Mouse (Mus musculus) heart, embryonic 13.5 days (tissue): Measurements from ENCODE around the gene Orai1. TPM values are rescaled to one million over a fixed set of nuclear protein-coding genes. Genes with fewer than 3 reads are reported as not detected.
"Not testable (repeated sequence)": the region's sequence is repeated elsewhere in the genome, so short reads cannot be mapped to it uniquely, and the experiment has no call there.

Source experiments
- ATAC-seq: fragments of 200-750 bp; cut with Nextera tagmentation; 2 replicates; pipeline ENCODE4 v1.8.0; 2017; ENCODE audit warnings: moderate TSS enrichment; ENCODE audit not compliant: insufficient number of reproducible peaks, low FRiP score, low TSS enrichment; ENCODE audit errors: extremely low read depth
- H3K27ac ChIP-seq: fragments of 300-500 bp; sonication (generic); replicated peaks from 2 replicates; pipeline ENCODE4 v1.5.1; 2015; ENCODE audit warnings: moderate library complexity, mild to moderate bottlenecking, inconsistent platforms
- H3K27me3 ChIP-seq: fragments of 300-500 bp; sonication (generic); replicated peaks from 2 replicates; pipeline ENCODE4 v1.6.1; 2015; ENCODE audit warnings: mild to moderate bottlenecking, inconsistent platforms
- H3K36me3 ChIP-seq: fragments of 300-500 bp; sonication (generic); 2 replicates; pipeline ENCODE4 v1.6.1; 2015; ENCODE audit warnings: mild to moderate bottlenecking, inconsistent platforms
- H3K4me1 ChIP-seq: fragments of 300-500 bp; sonication (generic); 2 replicates; pipeline ENCODE4 v1.6.1; 2015; ENCODE audit warnings: inconsistent platforms
- H3K4me2 ChIP-seq: fragments of 300-500 bp; sonication (generic); 2 replicates; pipeline ENCODE4 v1.6.1; 2015; ENCODE audit warnings: inconsistent platforms, mild to moderate bottlenecking, moderate library complexity
- H3K4me3 ChIP-seq: fragments of 300-500 bp; sonication (generic); 2 replicates; pipeline ENCODE4 v1.5.1; 2015; ENCODE audit warnings: moderate library complexity, mild to moderate bottlenecking, inconsistent platforms
- H3K9ac ChIP-seq: fragments of 300-500 bp; sonication (generic); 2 replicates; pipeline ENCODE4 v1.6.1; 2015; ENCODE audit warnings: inconsistent platforms, mild to moderate bottlenecking, moderate library complexity
- H3K9me3 ChIP-seq: fragments of 300-500 bp; sonication (generic); 2 replicates; pipeline ENCODE4 v1.6.1; 2016; ENCODE audit warnings: inconsistent platforms
- WGBS: fragments of 180-500 bp; shearing (Covaris S2); methylation state at CpG from one replicate; pipeline ENCODE4 v1.1.7; 2015; ENCODE audit warnings: mixed read lengths; 5-methylcytosine and 5-hydroxymethylcytosine counted together
- polyA plus RNA-seq: library from polyadenylated mRNA; unstranded; fragments of >200 nt; fragmentation: Nextera tagmentation; extraction: Ambion mirVana; gene quantifications from 2 replicates; pipeline ENCODE4 v1.2.1, GENCODE M21; 2015

The Orai1 gene
- polyA plus RNA-seq, result 19.1 TPM in 2 replicates

GRCm38 (mm10) chr5:123014753-123015701 lies at the start of gene Orai1:
Gene Orai1 (plus strand): TSS chr5:123015074.
- Histone ChIP-seq H3K9ac (peak within 1 kb of the TSS; percentile 88), H3K4me1 (peaks cover 59% of the 10 kb centered on the region)
- under 1% methylated on average over 106 of the region's 106 CpGs for WGBS

DNA sequence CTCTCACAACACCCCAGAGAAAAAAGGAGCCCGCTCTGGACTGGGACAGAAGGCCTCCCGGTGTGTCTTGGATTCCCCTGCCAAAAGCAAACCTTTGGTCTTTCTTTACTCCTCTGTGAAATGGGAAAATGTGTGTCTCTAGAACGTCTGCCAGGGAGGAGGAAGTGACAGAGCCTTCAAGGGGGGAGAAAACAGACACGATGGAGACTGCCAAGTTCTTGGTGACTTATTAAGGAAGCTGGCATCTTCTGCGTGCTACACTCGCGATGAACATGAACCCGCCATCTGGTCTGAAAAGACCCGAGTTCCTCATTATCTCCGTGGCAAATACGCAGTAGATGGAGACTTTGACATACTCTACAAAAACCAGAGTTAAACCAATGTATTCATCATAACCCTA lies 49.4 kb upstream of the Orai1 start:
- Histone ChIP-seq H3K4me3 (no peak overlapping the region), H3K27me3 (no peaks in the 10 kb centered on the region), H3K4me2 (no peak overlapping the region), H3K9me3 (no peaks in the 10 kb centered on the region), H3K9ac (no peak overlapping the region), H3K4me1 (peaks cover 4% of the 10 kb centered on the region; the same call in 1 of the 2 replicates), H3K36me3 (peaks cover 11% of the 10 kb centered on the region; the same call in 1 of the 2 replicates), H3K27ac (no peak overlapping the region)
- ATAC-seq, result no peak
- 85% methylated on average over 11 of the region's 11 CpGs for WGBS

More at GRCm38 (mm10) chr5:123014753-123015701, at the start of gene Orai1:
- H3K9me3 ChIP-seq, result no peaks in the 10 kb centered on the region
- H3K36me3 ChIP-seq, result 0 out of 2 replicates have a peak, but pooled peaks cover 15% of the 10 kb centered on the region
- H3K4me3 ChIP-seq, result peak within 1 kb of the TSS; percentile 75
- peak within 1 kb of the TSS; percentile 76 for H3K4me2 ChIP-seq
- peak; percentile 90 for ATAC-seq
- H3K27me3 ChIP-seq, result no peaks in the 10 kb centered on the region
- H3K27ac ChIP-seq, result peak within 1 kb of the TSS; percentile 95

DNA sequence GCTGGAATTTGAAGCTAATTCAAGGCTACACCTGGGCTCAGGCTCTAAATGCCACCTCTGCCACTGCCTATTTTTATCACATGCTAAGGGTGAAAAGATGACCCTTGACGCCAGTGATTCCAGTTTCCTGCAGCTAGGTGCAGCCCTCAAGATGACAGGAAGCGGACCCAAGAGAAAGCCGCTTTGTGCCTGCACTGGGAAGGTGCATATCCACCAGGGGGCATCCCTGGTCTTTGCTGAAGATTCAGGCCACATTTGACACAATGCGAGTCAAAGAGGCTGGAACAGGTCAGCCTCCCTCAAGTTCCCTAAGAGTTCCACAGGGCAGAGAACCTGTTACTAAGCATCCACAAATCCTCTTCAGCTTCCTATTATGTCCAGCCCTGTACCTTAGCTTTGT lies 46.6 kb upstream of the Orai1 start:
- WGBS, result 18% methylated on average over 4 of the region's 4 CpGs
- no peak for ATAC-seq

GRCm38 (mm10) chr5:122970056-122970455 lies 44.8 kb upstream of the Orai1 start:
- no peak overlapping the region for H3K4me2 ChIP-seq
- no peaks in the 10 kb centered on the region for H3K9me3 ChIP-seq
- no peak overlapping the region for H3K27ac ChIP-seq
- no peaks in the 10 kb centered on the region for H3K36me3 ChIP-seq
- no peak for ATAC-seq
- H3K4me3 ChIP-seq, result no peak overlapping the region
- no peaks in the 10 kb centered on the region for H3K27me3 ChIP-seq
- WGBS, result 77% methylated on average over 5 of the region's 5 CpGs
- H3K4me1 ChIP-seq, result 0 out of 2 replicates have a peak, but pooled peaks cover 2% of the 10 kb centered on the region
- no peak overlapping the region for H3K9ac ChIP-seq

More for the DNA sequence above, 46.6 kb upstream of the Orai1 start:
- Histone ChIP-seq H3K9me3 (no peaks in the 10 kb centered on the region), H3K4me2 (no peak overlapping the region), H3K4me1 (0 out of 2 replicates have a peak, but pooled peaks cover 2% of the 10 kb centered on the region), H3K36me3 (no peaks in the 10 kb centered on the region), H3K27ac (no peak overlapping the region), H3K9ac (no peak overlapping the region), H3K4me3 (no peak overlapping the region), H3K27me3 (no peaks in the 10 kb centered on the region)

GRCm38 (mm10) chr5:122971438-122971837 lies 43.4 kb upstream of the Orai1 start:
- H3K4me2 ChIP-seq, result no peak overlapping the region
- 78% methylated on average over 4 of the region's 4 CpGs for WGBS
- H3K27me3 ChIP-seq, result no peaks in the 10 kb centered on the region
- 0 out of 2 replicates have a peak, but pooled peaks cover 2% of the 10 kb centered on the region for H3K4me1 ChIP-seq
- no peak overlapping the region for H3K4me3 ChIP-seq
- peaks cover 2% of the 10 kb centered on the region; the same call in 1 of the 2 replicates for H3K36me3 ChIP-seq
- no peak for ATAC-seq
- no peak overlapping the region for H3K9ac ChIP-seq
- H3K27ac ChIP-seq, result no peak overlapping the region
- no peaks in the 10 kb centered on the region for H3K9me3 ChIP-seq

GRCm38 (mm10) chr5:122972116-122972515 lies 42.8 kb upstream of the Orai1 start:
- no peak overlapping the region for H3K4me3 ChIP-seq
- no peaks in the 10 kb centered on the region for H3K27me3 ChIP-seq
- H3K36me3 ChIP-seq, result peaks cover 7% of the 10 kb centered on the region
- ATAC-seq, result no peak
- WGBS, result 74% methylated on average over 9 of the region's 9 CpGs
- H3K9me3 ChIP-seq, result no peaks in the 10 kb centered on the region
- no peak overlapping the region for H3K27ac ChIP-seq
- 0 out of 2 replicates have a peak, but pooled peaks cover 2% of the 10 kb centered on the region for H3K4me1 ChIP-seq
- H3K4me2 ChIP-seq, result no peak overlapping the region
- H3K9ac ChIP-seq, result no peak overlapping the region

- peaks cover 14% of the 10 kb centered on the region for H3K4me1 ChIP-seq
- not testable (repeated sequence) for H3K27ac ChIP-seq, H3K27me3 ChIP-seq, ATAC-seq, H3K9me3 ChIP-seq, H3K36me3 ChIP-seq, H3K4me2 ChIP-seq, H3K4me3 ChIP-seq, H3K9ac ChIP-seq
- WGBS, result 92% methylated on average over 4 of the region's 4 CpGs
Measured at GRCm38 (mm10) chr5:122974701-122975100, 40.2 kb upstream of the Orai1 start.

DNA sequence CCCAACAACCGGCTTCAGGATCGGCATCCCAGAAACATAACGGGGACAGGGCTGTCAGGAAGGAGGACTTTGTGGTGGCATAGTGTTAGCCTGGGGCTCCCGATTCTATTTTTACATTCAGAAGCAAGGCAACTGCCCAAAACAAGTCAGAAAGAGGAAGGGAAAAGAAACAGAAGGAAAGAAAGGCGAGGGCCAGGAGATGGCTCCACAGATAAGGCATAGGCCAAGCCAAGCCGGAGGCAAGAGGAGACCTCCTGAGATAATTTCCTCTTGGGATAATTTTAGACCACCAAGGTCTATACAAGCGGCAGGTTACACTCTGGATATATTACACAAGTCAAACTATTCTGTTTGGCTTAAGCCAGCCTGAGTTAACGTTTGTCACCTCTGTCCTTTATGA lies 35.9 kb upstream of the Orai1 start:
- no peak for ATAC-seq
- Histone ChIP-seq H3K4me3 (no peak overlapping the region), H3K27me3 (no peaks in the 10 kb centered on the region), H3K4me1 (peaks cover 12% of the 10 kb centered on the region), H3K36me3 (peaks cover 14% of the 10 kb centered on the region), H3K9ac (0 out of 2 replicates have a peak overlapping the region, but pooled peaks have one; percentile 21), H3K4me2 (no peak overlapping the region), H3K9me3 (no peaks in the 10 kb centered on the region), H3K27ac (no peak overlapping the region)
- 49% methylated on average over 8 of the region's 8 CpGs for WGBS

DNA sequence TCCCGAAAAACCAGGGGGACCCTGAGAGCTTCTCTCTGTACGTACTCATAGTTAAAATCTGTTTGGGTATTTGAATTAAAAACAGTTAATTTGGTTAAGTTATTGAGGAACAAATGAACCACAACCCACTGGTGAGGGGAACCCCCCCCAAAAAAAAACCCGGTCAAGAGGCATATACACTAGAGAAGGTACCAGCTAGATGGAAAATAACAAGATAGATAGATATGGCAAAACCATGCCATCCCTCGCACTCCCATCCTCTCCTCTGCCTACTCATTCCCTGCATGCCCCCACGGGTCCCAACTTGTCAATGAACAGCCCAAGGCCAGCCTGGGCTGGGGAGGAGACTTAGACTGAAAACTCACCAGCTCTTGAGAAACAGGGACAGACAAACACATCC lies 30.4 kb upstream of the Orai1 start:
- Histone ChIP-seq H3K4me2 (no peak overlapping the region), H3K27ac (no peak overlapping the region), H3K9me3 (no peaks in the 10 kb centered on the region), H3K9ac (no peak overlapping the region), H3K4me1 (peaks cover 27% of the 10 kb centered on the region), H3K36me3 (peaks cover 6% of the 10 kb centered on the region; the same call in 1 of the 2 replicates), H3K4me3 (no peak overlapping the region), H3K27me3 (peaks cover 12% of the 10 kb centered on the region; the same call in 1 of the 2 replicates)
- WGBS, result 83% methylated on average over 5 of the region's 5 CpGs
- ATAC-seq, result no peak

DNA sequence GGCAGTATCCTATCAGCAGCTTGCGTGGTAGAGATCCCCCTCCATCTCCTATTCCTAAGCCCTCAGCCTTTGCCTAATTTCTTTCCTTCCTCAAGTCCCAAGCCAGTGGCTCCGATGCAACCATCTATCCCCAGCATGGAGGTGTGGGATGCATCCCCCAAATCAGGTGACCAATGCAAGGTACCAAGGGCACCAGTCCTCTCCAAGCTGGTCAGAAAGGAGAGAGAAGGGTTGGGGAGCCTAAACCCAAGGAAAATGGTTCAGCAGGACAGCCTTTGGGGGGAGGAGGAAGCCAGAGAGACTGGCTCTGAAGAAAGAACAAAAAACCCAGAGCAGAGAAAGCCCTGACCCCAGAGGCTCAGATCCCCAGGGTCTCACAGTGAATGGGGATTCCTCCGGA lies 29.6 kb upstream of the Orai1 start:
- peaks cover 32% of the 10 kb centered on the region for H3K4me1 ChIP-seq
- peaks cover 12% of the 10 kb centered on the region; the same call in 1 of the 2 replicates for H3K27me3 ChIP-seq
- no peak overlapping the region for H3K27ac ChIP-seq
- peak overlapping the region; percentile 59; the same call in 1 of the 2 replicates for H3K9ac ChIP-seq
- no peak overlapping the region for H3K4me3 ChIP-seq
- H3K9me3 ChIP-seq, result no peaks in the 10 kb centered on the region
- no peak overlapping the region for H3K4me2 ChIP-seq
- ATAC-seq, result no peak
- WGBS, result 72% methylated on average over 3 of the region's 3 CpGs
- peaks cover 6% of the 10 kb centered on the region; the same call in 1 of the 2 replicates for H3K36me3 ChIP-seq

DNA sequence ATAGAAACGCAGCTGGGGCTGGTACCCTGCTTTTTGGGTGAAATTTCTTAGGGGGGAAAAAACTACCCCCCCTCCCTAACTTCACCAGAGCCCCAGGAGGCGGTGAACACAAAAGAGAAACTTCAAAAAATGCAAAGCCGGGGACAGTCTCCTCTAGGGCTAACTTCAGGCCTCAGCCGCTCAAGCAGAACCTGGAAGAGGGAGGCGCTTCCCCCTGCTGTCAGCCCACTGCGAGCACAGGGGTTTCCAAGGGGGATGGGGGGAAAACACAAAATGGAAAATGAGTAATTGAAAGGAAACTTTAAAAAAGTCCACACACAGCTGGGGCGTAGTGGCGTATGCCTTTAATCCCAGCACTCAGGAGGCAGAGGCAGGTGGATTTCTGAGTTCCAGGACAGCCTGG lies 28.8 kb upstream of the Orai1 start:
- Histone ChIP-seq H3K9me3 (no peaks in the 10 kb centered on the region), H3K9ac (peak overlapping the region; percentile 59), H3K4me2 (peak overlapping the region; percentile 20), H3K36me3 (peaks cover 6% of the 10 kb centered on the region; the same call in 1 of the 2 replicates), H3K27ac (peak overlapping the region; percentile 28; the same call in 1 of the 2 replicates), H3K4me1 (peaks cover 40% of the 10 kb centered on the region), H3K4me3 (no peak overlapping the region), H3K27me3 (peaks cover 12% of the 10 kb centered on the region; the same call in 1 of the 2 replicates)
- 54% methylated on average over 8 of the region's 8 CpGs for WGBS
- no peak for ATAC-seq
